Mouse (Mus musculus) B cell, adult (primary cell): ENCODE data around the gene Foxo3. TPM values are rescaled to one million over a fixed set of nuclear protein-coding genes. Genes with fewer than 3 reads are reported as not detected.

Source experiments
- total RNA-seq: library from RNA; stranded (reverse); gene quantifications from 4 replicates; pipeline ENCODE4 v1.2.4, GENCODE M21; 2023; ENCODE audit not compliant: inconsistent age

Gene Foxo3
- 62.0 to 63.1 TPM (median 62.7 TPM) in 4 replicates for total RNA-seq

GRCm38 (mm10) chr10:42276507-42277345 lies at the start of gene Foxo3:
TSS of gene Foxo3 (minus strand) at chr10:42276755.

Other genes with a start within 250 kb of the Foxo3 start
- 7.9 to 9.3 TPM (median 8.5 TPM) in 4 replicates for gene Afg1l, start 201.8 kb upstream of the Foxo3 start, total RNA-seq
- 106 to 120 TPM (median 112 TPM) in 4 replicates for gene Snx3, start 225.3 kb upstream of the Foxo3 start, total RNA-seq